Comparison of ENCODE assay signal across 20 mouse cellular contexts in the genomic region with DNA sequence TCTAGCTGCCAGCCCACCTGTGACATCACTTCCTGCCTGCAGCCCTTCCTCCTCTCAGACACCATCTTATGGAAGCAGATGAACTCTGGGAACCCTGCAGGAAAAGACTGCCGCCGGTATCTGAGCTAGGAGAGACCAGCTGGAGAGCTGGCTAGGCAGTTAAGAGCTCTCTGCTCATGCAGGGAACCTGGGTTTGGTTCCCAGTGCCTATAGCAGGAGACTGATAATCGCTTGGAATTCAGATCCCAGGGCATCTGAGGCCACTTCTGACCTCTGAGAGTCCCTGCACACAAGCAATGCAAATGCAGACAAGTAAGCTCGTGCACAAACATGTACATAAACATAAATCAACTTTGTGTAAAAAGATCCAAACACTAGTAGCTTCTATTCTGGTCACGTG.
DNase-seq lines count a peak whose midpoint lies in the region; ATAC-seq lines count a peak whose summit lies in the region.
"Had no signal": no experiment of that assay in that cellular context is flagged by ENCODE, and none has a peak within 500 bp of the region (broad histone marks: within the 10 kb centered on the region; RNA-seq: fewer than 3 reads in every experiment).

No protein-coding gene starts in this region.

- no peak overlapping the region for H3K9ac ChIP-seq in kidney, embryonic 14.5 days (ENCODE audit: low read depth, low read length)
- H3K9ac ChIP-seq in midbrain, embryonic 14.5 days (replicated peaks; ENCODE audit: low read length) = no peak overlapping the region
- H3K9ac ChIP-seq: heart, embryonic 15.5 days; liver, embryonic 13.5 days; neural tube, embryonic 12.5 days had no signal

- no peak for ATAC-seq in kidney, embryonic 14.5 days (ENCODE audit: low FRiP score, low TSS enrichment)
- ATAC-seq in midbrain, embryonic 14.5 days (ENCODE audit: low FRiP score, low TSS enrichment) = no peak
- ATAC-seq: forebrain, embryonic 16.5 days; inflammation-experienced regulatory T-cells, adult 6 months; Patski had no signal

- no peaks in the 10 kb centered on the region for H3K4me1 ChIP-seq in kidney, embryonic 14.5 days (ENCODE audit: control insufficient read depth, insufficient read depth, low read length)
- peaks cover 20% of the 10 kb centered on the region for H3K4me1 ChIP-seq in midbrain, embryonic 10.5 days
- peaks cover 5% of the 10 kb centered on the region for H3K4me1 ChIP-seq in midbrain, embryonic 14.5 days (ENCODE audit: control insufficient read depth, insufficient read depth, low read length)
- H3K4me1 ChIP-seq: liver, embryonic 13.5 days had no signal

- H3K27me3 ChIP-seq in kidney, embryonic 14.5 days (ENCODE audit: control insufficient read depth, insufficient read depth, low read length) = no peaks in the 10 kb centered on the region
- H3K27me3 ChIP-seq in midbrain, embryonic 10.5 days (ENCODE audit: low read depth, poor library complexity, severe bottlenecking) = no peaks in the 10 kb centered on the region
- H3K27me3 ChIP-seq in midbrain, embryonic 14.5 days (ENCODE audit: control insufficient read depth, insufficient read depth, low read length) = no peaks in the 10 kb centered on the region
- H3K27me3 ChIP-seq: CH12.LX; heart, embryonic 15.5 days; liver, embryonic 13.5 days; neural tube, embryonic 12.5 days had no signal

- H3K27ac ChIP-seq in kidney, embryonic 14.5 days (ENCODE audit: low read depth, low read length) = no peak overlapping the region
- peak overlapping the region; percentile 55; the same call in 1 of the 2 replicates for H3K27ac ChIP-seq in midbrain, embryonic 10.5 days (replicated peaks)
- H3K27ac ChIP-seq in midbrain, embryonic 14.5 days (replicated peaks; ENCODE audit: low read depth, low read length) = no peak overlapping the region
- H3K27ac ChIP-seq: heart, embryonic 15.5 days; liver, embryonic 13.5 days; neural tube, embryonic 12.5 days had no signal

- 67% methylated on average over 5 of the region's 5 CpGs for whole genome bisulfite sequencing in kidney, embryonic 14.5 days
- 74% methylated on average over 5 of the region's 5 CpGs for WGBS in midbrain, embryonic 10.5 days
- 80% methylated on average over 5 of the region's 5 CpGs for WGBS in midbrain, embryonic 14.5 days

- no peak overlapping the region for H3K4me3 ChIP-seq in kidney, embryonic 14.5 days (ENCODE audit: low read length)
- no peak overlapping the region for H3K4me3 ChIP-seq in midbrain, embryonic 10.5 days
- H3K4me3 ChIP-seq in midbrain, embryonic 14.5 days (replicated peaks; ENCODE audit: low read depth, low read length) = no peak overlapping the region
- H3K4me3 ChIP-seq: erythroblast, embryonic 14.5 days; heart, embryonic 15.5 days; liver, embryonic 13.5 days; neural tube, embryonic 12.5 days had no signal

- H3K4me2 ChIP-seq in kidney, embryonic 14.5 days (replicated peaks; ENCODE audit: low read depth, low read length) = no peak overlapping the region
- no peak overlapping the region for H3K4me2 ChIP-seq in midbrain, embryonic 14.5 days (ENCODE audit: low read length)
- H3K4me2 ChIP-seq: heart, embryonic 15.5 days; liver, embryonic 13.5 days; neural tube, embryonic 12.5 days had no signal

- H3K9me3 ChIP-seq in kidney, embryonic 14.5 days (ENCODE audit: control insufficient read depth, low read length) = no peaks in the 10 kb centered on the region
- H3K9me3 ChIP-seq in midbrain, embryonic 10.5 days (replicated peaks) = no peaks in the 10 kb centered on the region
- no peaks in the 10 kb centered on the region for H3K9me3 ChIP-seq in midbrain, embryonic 14.5 days (ENCODE audit: control insufficient read depth, low read length)
- H3K9me3 ChIP-seq: heart, embryonic 15.5 days; liver, embryonic 13.5 days; neural tube, embryonic 12.5 days had no signal

- H3K36me3 ChIP-seq in kidney, embryonic 14.5 days (ENCODE audit: control insufficient read depth, insufficient read depth, low read length) = no peaks in the 10 kb centered on the region
- no peaks in the 10 kb centered on the region for H3K36me3 ChIP-seq in midbrain, embryonic 10.5 days
- H3K36me3 ChIP-seq in midbrain, embryonic 14.5 days (ENCODE audit: control insufficient read depth, insufficient read depth, low read length) = no peaks in the 10 kb centered on the region
- H3K36me3 ChIP-seq: heart, embryonic 15.5 days; liver, embryonic 13.5 days; neural tube, embryonic 12.5 days had no signal

- DNase-seq in kidney, adult 11 months = peak; percentile 4
- no peak for DNase-seq in midbrain, embryonic 10.5 days (ENCODE audit: low spot score)
- DNase-seq in midbrain, embryonic 14.5 days = no peak
- peak; percentile 6 for DNase-seq in NIH3T3 (ENCODE audit: low read depth)
- DNase-seq in adrenal gland, adult 8-10 months = no peak
- no peak for DNase-seq in left cerebral cortex, adult 18-20 months (ENCODE audit: low spot score in 2 of 2)
- DNase-seq: adrenal gland, postnatal 36 days; cerebellum, adult 8-10 months; heart, adult 18-20 months; liver, embryonic 13.5 days; lung, postnatal 10 days; spleen, adult 18-20 months had no signal

Comparison
In these comparisons a context has a peak if more than half of its experiments do, and no peak if none do; other contexts are left out.
1. DNase-seq: peak in kidney, adult 11 months (single experiment) and NIH3T3 (single experiment); none in midbrain, embryonic 10.5 days (single experiment), midbrain, embryonic 14.5 days (single experiment), adrenal gland, adult 8-10 months (single experiment) and left cerebral cortex, adult 18-20 months (0 of 2).